Mouse (Mus musculus): ENCODE results near the gene P2rx6.
"Not testable (repeated sequence)": the region's sequence is repeated elsewhere in the genome, so short reads cannot be mapped to it uniquely, and the experiment has no call there.

The P2rx6 gene

DNA sequence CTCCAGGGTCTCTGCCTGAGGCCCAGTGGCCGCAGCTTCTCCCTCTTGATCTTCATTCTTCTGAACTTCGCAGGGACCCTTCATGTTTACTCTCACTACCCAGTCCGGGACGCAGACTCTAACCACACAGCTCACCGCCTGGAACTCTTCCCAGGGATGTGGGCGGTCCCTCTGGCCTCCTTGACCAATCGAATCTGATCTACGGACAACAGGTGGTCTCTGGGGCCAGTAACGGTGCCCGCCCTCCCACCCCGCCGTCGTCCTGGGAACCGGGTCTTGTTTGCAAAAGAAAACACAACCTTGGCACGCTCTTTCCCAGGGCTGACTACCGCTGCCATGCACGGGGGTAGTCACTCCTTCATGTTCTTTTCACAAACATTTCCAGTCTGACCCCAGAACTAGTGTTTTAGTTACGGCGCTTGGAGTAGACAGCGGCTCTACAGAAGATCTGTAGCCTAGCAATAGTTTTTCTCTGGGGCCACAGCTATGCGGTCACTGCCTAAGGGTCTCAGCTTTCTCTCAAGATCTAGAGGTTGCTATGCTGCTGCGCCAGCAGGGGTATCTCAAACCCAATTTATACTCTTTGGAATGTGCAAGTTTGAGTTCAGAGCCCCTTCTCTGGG is 446 bp upstream of the P2rx6 start, which contains the start of gene Lrrc74b:
Lrrc74b (minus strand) TSS at position 120 of the 623 bp plus-strand sequence.
- in situ Hi-C loops (cut with MboI, MseI): no loop called here

DNA sequence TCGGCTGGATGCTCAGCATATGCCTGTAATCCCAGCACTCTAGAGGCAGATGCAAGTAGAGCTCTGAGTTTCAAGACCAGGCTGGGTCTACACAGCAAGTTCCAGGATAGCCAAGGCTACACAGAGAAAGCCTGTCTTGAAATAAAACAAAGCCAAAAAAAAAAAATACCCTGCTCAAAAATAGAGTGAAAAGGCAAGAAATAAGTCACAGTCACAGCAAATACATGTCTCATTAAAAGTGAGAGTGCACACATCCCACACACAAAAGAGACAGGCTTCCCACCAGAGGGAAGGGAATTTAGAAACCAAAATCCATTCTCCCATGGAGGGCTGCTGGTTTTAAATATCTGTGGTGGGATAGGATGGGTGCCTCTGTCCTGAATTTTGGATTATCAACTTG is 1.9 kb downstream of the P2rx6 start:
- in situ Hi-C loops (cut with MboI, MseI): no loop called here

DNA sequence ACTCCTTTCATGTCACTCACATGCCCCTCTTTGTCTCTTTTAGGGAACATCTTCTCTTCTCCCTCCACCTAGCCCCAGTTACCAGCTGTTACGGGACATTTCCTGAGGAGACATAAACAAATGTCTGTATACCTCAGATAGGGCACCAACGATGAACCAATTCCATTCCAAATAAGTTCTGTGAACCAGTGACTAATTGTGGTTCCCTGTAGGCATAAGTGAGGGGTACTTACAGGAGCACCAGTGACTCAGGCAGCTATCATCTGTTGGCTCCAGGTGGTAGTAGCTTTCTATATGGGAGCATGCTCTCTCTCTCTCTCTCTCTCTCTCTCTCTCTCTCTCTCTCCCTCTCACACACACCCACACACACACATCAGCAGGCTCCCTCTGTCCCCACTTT is 2.5 kb downstream of the P2rx6 start:
- in situ Hi-C loops (cut with MboI, MseI): no loop called here

DNA sequence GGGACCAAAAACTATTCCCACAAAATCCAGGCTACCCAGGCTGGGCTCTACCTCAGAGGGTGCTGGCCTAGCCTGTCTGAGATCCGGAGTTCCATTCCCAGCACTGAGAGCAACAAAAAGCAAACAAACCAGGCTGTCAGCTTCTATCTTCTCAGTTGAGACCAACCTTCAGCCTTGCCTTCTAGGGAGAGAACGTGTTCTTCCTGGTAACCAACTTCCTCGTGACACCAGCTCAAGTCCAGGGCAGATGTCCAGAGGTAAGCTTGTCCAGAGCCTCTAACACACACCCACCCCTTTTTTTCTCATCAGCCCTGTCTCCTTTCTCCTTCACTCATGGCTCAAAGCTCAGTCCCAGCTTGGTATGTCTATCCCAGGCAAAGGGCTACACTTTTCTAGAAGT is 3.1 kb downstream of the P2rx6 start:
- in situ Hi-C loops (cut with MboI, MseI): no loop called here

DNA sequence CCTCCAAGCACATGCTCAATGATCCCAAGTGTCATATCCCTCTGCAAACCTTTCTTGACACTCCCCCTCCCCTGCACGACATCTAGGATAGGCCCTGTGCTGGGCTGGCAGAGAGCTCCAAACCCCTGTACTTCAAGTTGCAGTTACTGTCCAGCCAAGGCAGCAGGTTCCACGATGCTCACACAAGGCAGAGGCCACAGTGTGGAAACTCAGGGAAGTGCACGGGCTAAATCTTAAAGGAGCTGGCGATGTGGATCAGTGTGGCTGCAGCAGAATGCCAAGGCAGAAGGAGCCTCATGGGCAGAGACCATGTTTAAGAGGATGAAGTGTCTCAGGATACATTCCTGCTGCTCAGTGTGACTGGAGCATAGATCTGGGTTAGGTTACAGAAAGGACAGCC is 4.5 kb downstream of the P2rx6 start:
- in situ Hi-C loops (cut with MboI, MseI): no loop called here

DNA sequence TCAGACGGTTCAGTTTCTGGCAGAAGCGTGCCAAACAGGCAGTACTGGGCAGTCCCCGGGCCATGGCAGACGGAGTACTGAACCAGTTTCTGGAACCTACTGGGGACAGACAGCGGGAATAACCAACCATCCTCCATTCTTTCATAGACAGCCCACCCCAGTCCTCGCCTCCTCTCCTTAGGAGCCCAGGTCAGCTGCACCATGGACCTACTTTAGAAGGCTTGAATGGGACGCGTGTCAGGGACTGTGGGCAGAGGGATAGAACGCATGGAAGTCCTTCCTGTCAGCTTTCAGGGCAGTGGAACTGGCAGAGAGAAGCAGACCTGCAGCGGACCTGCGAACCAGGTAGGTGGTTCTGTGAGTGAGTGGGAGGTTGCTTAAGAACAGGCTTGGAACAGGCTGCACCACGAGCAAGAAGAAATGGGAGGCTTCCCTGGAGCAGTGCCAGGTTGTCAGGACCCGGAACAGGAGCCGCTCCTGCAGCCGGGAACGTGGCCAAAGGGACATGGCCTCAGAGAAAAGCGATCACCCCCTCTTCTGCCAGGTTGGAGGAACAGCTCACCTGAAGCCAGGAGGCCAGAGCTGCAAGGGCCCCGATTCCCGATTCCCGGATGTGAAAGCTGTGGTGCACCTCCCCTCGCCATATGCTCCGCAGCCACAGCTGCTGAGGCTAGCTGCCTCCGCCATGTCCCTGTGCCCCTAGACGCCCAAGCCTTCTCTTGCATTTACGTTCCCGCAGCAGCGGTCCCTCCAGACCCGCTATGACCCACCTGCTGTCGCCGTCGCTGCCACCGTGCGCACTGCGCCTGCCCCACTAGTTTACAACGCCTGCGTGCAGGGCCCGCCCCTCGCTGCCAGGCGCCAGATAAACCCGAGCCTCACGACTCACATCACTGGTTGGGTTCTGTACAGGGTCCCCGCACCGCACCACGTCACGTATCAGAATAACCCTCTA is 14.5 kb downstream of the P2rx6 start:
- in situ Hi-C loops (cut with MboI, MseI): loop anchor here (10.0 kb wide), 1 partner anchor 1701 kb away; no protein-coding TSS in a partner anchor

DNA sequence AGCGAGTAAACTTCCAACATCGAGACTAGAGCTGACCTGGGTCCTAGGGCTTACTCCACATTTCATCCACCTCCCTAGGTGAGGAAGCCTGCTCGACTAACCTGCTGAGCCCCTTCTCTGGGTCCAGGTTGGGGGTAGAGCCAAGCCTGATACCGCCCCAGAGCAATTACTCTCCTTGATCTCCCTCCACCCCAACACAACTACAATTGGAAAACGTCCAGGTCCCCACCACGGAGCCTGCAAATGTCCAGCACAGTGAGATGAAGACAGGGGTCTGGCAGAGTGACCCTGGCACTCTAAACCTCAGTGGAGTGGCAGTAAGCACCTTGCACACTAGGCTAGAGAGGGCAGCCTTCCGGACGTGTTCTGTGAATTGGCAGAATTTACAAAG is 15.1 kb downstream of the P2rx6 start:
- in situ Hi-C loops (cut with MboI, MseI): loop anchor here (10.0 kb wide), 1 partner anchor 1702 kb away; no protein-coding TSS in a partner anchor

DNA sequence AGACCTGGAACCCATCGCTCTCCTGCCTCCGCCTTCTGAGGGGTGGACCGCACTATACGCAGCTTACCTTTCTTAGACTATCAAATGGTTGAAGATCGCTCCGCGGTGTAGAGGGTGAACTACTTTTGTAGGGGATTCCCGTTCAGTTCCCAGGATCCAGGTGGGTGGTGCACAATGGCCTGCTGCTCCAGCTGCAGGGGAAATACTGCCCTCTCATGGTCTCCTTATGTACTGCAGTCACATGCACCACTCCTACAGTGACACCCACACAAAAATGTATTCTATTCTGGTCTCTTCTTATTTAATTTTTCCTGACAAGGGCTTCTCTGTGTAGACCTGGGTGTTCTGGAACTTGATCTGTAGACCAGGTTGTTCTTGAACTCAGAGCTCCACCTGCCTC is 21.4 kb downstream of the P2rx6 start, which contains the start of gene Slc7a4:
Slc7a4 (minus strand) TSS at position 151 of the 400 bp plus-strand sequence.
- in situ Hi-C loops (cut with MboI, MseI): no loop called here

DNA sequence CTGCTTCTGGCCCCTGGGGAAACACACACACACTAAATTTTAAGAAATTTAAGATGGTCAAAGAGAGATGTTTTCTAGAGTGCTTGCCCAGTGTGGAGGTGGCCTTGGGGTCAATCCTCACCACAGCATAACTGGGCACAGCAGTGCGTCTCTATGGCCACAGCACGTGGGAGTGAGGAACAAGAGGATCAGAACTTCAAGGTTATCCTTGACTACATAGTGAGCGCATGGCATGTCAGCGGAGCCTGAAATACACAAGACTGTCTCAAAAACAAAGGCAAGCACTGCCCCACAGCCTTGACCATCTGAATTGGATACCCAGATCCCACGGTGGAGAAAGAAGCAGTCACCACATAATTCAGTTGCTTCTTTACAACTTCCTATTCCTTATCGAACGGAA is 22.9 kb downstream of the P2rx6 start:
- in situ Hi-C loops (cut with MboI, MseI): no loop called here

DNA sequence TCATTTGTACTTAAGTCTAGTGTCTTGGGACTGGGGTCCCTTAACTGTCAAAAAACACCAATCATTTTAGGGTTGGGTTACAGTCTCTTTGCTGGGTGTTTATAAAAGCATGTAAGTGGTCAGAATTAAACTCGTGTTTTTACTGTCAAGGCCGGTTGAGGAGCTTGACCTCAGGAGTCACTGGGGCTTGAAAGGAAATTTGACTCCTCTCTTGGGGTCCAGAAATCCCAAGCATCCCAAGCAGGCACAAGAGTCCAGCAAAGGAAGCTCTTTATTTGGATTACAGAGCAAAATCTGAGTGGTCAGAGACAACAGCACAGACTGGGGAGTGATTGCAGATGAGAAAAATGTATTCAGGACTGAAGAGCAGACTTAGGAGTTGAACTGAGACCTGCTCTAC is 29.0 kb downstream of the P2rx6 start:
- in situ Hi-C loops (cut with MboI, MseI): no loop called here

DNA sequence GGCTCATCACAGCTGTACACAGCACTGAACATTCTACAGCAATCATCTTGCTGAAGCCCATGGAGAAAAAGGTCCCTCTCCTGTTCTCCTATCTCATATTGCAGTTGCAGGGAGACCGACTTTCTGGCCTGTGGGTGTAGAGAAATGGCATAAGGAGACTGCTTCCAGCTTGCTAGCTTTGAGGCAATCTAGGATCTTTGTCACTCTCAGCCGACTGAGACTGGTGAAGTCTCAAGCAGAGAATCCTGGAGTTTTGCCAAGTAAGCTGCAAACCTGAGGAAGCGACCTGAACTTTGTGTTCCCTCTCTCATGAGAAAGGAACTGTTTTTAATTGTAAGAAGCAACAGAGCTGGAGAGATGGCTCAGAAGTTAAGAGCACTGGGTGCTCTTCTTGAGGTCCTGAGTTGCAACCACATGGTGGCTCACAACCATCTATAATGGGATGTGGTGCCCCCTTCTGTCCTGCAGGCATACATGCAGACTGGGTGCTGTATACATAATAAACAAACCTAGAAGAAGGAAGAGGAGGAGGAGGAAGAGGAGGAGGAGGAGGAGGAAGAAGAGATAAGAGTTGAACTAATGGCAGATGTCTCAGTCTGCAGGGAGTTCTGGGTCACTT is 39.4 kb downstream of the P2rx6 start:
- in situ Hi-C loops (cut with MboI, MseI): no loop called here

DNA sequence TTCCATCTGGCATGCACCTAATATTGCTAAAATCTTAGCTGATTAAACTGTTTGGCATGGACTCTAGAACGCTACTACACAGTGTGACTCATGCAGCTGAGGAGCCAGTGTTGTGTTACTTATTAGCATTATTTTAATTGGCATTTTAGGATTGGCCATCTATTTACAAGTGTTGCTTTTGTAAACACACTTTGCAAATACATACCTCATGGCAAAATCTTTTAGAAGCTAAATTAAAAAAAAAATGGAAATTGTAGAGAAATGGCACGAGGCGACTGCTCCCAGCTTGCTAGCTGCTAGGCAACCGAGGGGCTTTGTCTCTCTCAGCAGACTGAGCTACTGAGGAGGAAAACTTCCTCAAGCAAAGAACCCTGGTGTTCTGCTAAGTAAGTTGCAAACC is 43.3 kb downstream of the P2rx6 start:
- in situ Hi-C loops (cut with MboI, MseI): no loop called here

DNA sequence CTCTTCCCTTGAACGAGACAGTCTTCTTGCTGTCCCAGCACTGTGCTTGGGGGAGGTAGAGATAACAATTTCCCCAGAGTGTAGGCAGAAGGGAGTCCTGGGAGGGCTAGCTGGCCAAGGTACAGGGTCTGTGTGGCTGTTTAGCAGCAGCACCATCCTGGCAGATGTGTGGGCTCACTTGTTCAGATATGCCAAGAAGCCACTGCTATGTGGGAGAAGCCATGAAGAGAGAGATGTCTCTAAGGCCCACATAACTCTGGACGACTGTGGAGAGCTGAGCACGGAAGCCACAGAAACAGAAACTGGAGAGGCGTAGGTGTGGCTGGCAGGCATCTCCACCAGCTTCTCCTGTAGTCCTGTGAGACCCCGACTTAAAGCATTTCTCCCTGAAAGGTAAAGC is 44.0 kb downstream of the P2rx6 start:
- in situ Hi-C loops (cut with MboI, MseI): no loop called here

DNA sequence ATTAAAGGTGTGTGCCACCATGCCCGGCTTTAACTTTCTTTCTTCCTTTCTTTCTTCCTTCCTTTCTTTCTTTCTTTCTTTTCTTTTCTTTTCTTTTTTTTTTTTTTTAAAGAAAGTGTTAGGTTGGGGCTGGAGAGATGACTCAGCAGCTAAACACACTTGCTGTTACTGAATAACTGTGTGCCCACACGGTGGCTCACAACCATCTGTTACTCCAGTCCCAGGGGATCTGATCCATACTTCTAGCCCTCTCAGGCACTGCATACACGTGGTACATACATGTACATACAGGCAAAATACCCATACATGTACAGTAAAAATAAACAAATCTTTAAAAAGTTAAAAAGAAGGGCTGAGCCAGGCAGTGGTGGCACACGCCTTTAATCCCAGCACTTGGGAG is 49.7 kb downstream of the P2rx6 start:
- in situ Hi-C loops (cut with MboI, MseI): no loop called here

DNA sequence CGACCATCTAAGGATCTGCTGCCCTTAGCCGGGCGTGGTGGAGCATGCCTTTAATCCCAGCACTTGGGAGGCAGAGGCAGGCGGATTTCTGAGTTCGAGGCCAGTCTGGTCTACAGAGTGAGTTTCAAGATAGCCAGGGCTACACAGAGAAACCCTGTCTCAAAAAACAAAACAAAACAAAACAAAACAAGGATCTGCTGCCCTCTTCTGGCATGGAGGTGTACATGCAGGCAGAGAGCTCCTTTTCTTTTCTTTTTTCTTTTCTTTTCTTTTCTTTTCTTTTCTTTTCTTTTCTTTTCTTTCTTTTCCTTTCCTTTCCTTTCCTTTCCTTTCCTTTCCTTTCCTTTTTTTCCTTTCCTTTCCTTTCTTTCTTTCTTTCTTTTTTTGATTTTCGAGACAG is 53.1 kb downstream of the P2rx6 start:
- in situ Hi-C loops (cut with MboI, MseI): not testable (repeated sequence)

DNA sequence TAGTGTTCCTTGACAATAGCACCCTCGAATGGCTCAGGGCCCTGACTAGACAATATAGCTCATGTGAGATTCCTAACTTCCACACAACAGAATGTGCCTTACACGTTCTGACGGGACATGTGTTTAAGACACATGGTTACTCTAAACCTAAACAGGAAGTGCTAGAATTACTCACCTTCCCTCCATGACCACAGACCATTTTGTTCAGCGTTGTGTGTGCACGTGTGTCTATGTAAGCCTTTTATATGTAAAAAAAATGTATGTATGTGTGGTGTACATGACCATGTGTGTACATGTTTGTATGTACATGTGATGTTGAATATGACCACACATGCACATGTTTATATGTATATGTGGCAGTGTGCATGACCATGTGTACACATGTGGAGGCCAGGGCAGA is 54.5 kb downstream of the P2rx6 start:
- in situ Hi-C loops (cut with MboI, MseI): no loop called here

DNA sequence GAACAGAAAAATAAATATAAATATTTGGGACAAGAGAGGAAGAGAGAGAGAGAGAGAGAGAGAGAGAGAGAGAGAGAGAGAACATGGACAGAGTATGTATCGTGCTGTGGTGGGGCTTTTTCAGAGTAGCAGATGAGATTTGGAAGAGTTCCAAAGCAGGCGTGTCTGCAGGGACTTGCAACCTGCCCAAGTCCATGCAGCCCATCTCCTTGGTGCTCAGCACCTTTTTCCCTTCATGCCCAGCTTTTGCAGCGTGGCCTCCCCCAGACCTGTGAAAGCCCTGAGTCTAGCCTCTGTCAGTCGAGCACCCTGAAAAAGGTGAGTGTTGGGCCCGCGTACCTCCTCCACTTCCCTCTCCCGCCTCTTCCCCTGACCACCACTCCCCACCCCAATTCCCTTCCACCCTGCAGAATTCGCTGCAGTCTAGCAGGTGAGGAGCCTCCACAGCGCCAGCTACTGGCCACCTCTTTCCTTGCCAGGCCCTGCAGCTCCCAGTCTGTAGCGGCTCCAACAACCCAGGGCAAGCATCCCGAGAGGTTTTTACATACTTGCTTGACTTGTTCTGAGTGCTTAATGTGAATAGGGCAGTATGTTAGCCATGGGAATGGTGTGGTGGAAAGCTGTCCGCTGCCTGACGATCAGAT is 56.4 kb downstream of the P2rx6 start:
- in situ Hi-C loops (cut with MboI, MseI): no loop called here

DNA sequence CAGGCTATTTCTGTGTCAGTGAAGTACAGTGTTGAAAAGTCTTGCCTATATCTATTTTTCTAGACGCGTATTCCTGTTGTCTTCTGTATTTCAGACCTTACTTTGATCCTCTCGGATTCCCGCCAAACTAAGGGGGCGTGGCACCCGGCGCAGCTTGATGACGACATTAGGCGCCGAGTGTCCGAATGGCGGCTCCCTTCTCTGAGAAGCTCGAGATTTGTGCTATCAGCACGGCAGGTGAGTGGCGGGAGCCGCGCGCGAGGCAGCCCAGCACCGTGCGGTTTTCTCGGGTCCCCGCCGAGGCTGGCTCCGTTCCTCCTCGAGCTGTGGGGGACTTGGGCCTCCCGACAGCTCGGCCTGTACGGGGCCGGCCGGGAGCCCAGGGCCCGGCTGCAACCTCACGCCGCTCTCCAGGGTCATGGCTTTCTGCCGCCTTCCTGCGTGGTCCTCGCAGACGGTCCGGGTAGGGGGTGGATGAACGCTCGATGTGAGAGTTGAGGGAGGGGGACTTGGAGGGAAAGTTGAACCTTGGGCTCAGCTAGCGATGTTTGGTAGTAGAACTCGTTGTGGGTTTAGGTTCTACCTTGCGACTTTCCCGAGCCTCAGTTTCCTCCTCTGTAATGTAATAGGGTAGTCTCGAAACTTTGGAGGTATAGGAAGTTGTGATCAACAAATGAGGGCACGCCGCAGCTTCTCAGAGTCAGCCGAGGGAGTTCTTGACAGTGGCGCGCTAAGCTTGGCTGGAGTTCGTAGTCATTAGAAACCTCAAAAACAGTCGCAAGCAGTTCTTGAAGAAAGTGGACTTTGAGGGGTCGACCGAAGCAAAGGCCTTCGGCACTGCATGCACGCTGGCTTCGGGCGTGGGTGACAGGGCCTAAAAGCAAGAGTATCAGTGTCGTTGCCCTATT is 57.8 kb downstream of the P2rx6 start, which contains the start of gene Smpd4:
Smpd4 (plus strand) TSS at position 157 of the 908 bp plus-strand sequence.
- in situ Hi-C loops (cut with MboI, MseI): loop anchor here (5.0 kb wide), 1 partner anchor 217 kb away; no protein-coding TSS in a partner anchor

DNA sequence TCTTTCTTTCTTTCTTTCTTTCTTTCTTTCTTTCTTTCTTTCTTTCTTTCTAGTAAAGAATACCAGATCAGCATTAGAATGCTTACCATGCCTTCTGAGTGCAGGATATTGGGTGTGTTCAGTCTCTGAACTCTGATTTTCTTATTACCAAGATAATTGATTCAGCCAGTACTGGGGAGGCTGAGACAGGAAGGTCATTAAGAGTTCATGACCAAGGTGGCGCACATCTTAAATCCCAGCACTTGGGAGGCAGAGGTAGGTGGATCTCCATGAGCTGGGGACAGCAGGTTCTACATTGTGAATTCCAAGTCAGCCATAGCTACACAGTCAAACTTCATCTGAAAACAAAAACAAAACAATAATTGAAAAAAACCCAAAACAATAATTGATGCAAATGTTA is 60.3 kb downstream of the P2rx6 start:
- in situ Hi-C loops (cut with MboI, MseI): loop anchor here (5.0 kb wide), 1 partner anchor 220 kb away; no protein-coding TSS in a partner anchor

DNA sequence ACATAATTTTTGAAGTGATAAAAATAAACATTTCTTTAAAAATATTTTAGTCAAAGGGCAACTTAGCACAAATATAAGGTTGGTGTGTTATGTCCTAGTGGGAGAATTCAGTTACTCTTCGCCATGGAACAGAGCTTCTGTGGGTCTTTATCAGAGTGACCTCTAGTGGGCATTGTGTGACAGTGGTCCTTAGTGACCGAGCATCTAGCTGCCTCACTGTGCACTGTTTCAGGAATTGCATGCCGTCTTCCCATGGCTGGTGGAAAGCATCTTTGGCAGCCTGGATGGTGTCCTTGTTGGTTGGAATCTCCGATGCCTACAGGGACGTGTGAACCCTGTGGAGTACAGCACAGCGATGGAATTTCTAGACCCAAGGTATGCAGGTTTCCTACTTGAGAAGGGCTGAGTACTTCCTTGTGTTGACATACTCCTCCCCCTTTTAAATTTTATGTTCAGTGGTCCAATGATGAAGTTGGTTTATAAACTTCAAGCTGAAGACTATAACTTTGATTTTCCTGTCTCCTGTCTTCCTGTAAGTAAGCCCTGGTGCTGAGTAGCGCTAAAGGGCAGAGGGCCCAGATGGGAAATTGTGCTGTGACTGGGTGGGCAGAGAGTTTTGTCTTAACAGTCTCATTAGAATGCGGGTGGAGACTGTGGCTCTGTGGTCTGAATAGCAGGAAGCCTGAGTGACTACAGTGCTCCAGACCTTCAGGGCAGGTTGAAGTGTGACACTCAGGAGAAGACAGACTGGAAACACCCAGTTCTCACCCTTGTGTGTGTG is 64.0 kb downstream of the P2rx6 start:
- in situ Hi-C loops (cut with MboI, MseI): no loop called here
